Mouse (Mus musculus) erythroblast, embryonic 14.5 days (primary cell): ENCODE results near the gene Smim12. TPM values are rescaled to one million over a fixed set of nuclear protein-coding genes. Genes with fewer than 3 reads are reported as not detected.

Experiments used
- H3K27me3 ChIP-seq: 2 replicates; pipeline ENCODE4 v1.6.1; 2012; ENCODE audit warnings: inconsistent platforms; ENCODE audit not compliant: control insufficient read depth
- H3K36me3 ChIP-seq: 2 replicates; pipeline ENCODE4 v1.6.1; 2012; ENCODE audit warnings: mild to moderate bottlenecking, inconsistent platforms; ENCODE audit not compliant: control insufficient read depth
- H3K4me1 ChIP-seq: 2 replicates; pipeline ENCODE4 v1.6.1; 2012; ENCODE audit warnings: inconsistent platforms; ENCODE audit not compliant: control insufficient read depth
- H3K4me3 ChIP-seq: replicated peaks from 2 replicates; pipeline ENCODE3; 2012; ENCODE audit warnings: moderate library complexity, mild to moderate bottlenecking, inconsistent platforms
- H3K9me3 ChIP-seq: 2 replicates; pipeline ENCODE4 v1.6.1; 2012; ENCODE audit warnings: low read length, inconsistent platforms, mixed read lengths; ENCODE audit not compliant: control insufficient read depth
- GATA1 ChIP-seq: IDR thresholded peaks from 2 replicates; pipeline ENCODE4 v1.6.1; 2012; ENCODE audit warnings: low read length, inconsistent platforms, mixed read lengths
- TAL1 ChIP-seq: IDR thresholded peaks from 3 replicates; pipeline ENCODE4 v1.6.1; 2012; ENCODE audit warnings: low read length, inconsistent platforms, mixed read lengths
- polyA plus RNA-seq: library from polyadenylated mRNA; stranded (reverse); fragments of >175 nt; gene quantifications from 2 replicates; pipeline ENCODE4 v1.2.3, GENCODE M21; 2012

Gene Smim12
- polyA plus RNA-seq, 1 experiment: 2.9 TPM

- H3K36me3 ChIP-seq: no peaks in the 10 kb centered on the region
- peaks cover 14% of the 10 kb centered on the region for H3K27me3 ChIP-seq
- H3K9me3 ChIP-seq: no peaks in the 10 kb centered on the region
- H3K4me1 ChIP-seq: no peaks in the 10 kb centered on the region
- TF ChIP-seq TAL1 (no peak), GATA1 (no peak)
- no peak overlapping the region for H3K4me3 ChIP-seq
These were observed 28.5 kb upstream of the Smim12 start for GRCm38 (mm10) chr4:127215103-127215502.

GRCm38 (mm10) chr4:127215799-127216198 lies 27.8 kb upstream of the Smim12 start:
- H3K36me3 ChIP-seq: no peaks in the 10 kb centered on the region
- H3K4me1 ChIP-seq: no peaks in the 10 kb centered on the region
- H3K27me3 ChIP-seq: peaks cover 17% of the 10 kb centered on the region
- TF ChIP-seq GATA1 (no peak), TAL1 (no peak)
- H3K4me3 ChIP-seq: no peak overlapping the region
- H3K9me3 ChIP-seq: peaks cover 3% of the 10 kb centered on the region

GRCm38 (mm10) chr4:127216251-127216651 lies 27.3 kb upstream of the Smim12 start:
- no peaks in the 10 kb centered on the region for H3K36me3 ChIP-seq
- no peak for TF ChIP-seq TAL1
- no peak for TF ChIP-seq GATA1
- H3K27me3 ChIP-seq: peaks cover 17% of the 10 kb centered on the region
- H3K4me3 ChIP-seq: no peak overlapping the region
- peaks cover 3% of the 10 kb centered on the region for H3K9me3 ChIP-seq
- H3K4me1 ChIP-seq: no peaks in the 10 kb centered on the region

GRCm38 (mm10) chr4:127217048-127217447 lies 26.5 kb upstream of the Smim12 start:
- Histone ChIP-seq H3K36me3 (no peaks in the 10 kb centered on the region), H3K9me3 (peaks cover 3% of the 10 kb centered on the region)

GRCm38 (mm10) chr4:127223291-127223690 lies 20.3 kb upstream of the Smim12 start:
- Histone ChIP-seq H3K4me1 (no peaks in the 10 kb centered on the region), H3K9me3 (peaks cover 3% of the 10 kb centered on the region), H3K36me3 (no peaks in the 10 kb centered on the region), H3K27me3 (peaks cover 52% of the 10 kb centered on the region), H3K4me3 (no peak overlapping the region)
- no peak for TF ChIP-seq TAL1
- no peak for TF ChIP-seq GATA1

More at GRCm38 (mm10) chr4:127217048-127217447, 26.5 kb upstream of the Smim12 start:
- peaks cover 17% of the 10 kb centered on the region for H3K27me3 ChIP-seq
- TF ChIP-seq GATA1 (no peak), TAL1 (no peak)
- H3K4me1 ChIP-seq: no peaks in the 10 kb centered on the region
- no peak overlapping the region for H3K4me3 ChIP-seq

GRCm38 (mm10) chr4:127223755-127224154 lies 19.8 kb upstream of the Smim12 start:
- no peak for TF ChIP-seq GATA1
- TF ChIP-seq TAL1: no peak
- peaks cover 52% of the 10 kb centered on the region for H3K27me3 ChIP-seq

GRCm38 (mm10) chr4:127224444-127225100 lies 19.0 kb upstream of the Smim12 start:
- Histone ChIP-seq H3K36me3 (no peaks in the 10 kb centered on the region), H3K4me3 (no peak overlapping the region), H3K9me3 (peaks cover 3% of the 10 kb centered on the region), H3K4me1 (no peaks in the 10 kb centered on the region), H3K27me3 (peaks cover 52% of the 10 kb centered on the region)
- TF ChIP-seq TAL1 (no peak), GATA1 (no peak)

More at GRCm38 (mm10) chr4:127223755-127224154, 19.8 kb upstream of the Smim12 start:
- Histone ChIP-seq H3K4me1 (no peaks in the 10 kb centered on the region), H3K4me3 (no peak overlapping the region), H3K36me3 (no peaks in the 10 kb centered on the region), H3K9me3 (peaks cover 3% of the 10 kb centered on the region)

GRCm38 (mm10) chr4:127226067-127226466 lies 17.5 kb upstream of the Smim12 start:
- no peaks in the 10 kb centered on the region for H3K9me3 ChIP-seq
- no peaks in the 10 kb centered on the region for H3K4me1 ChIP-seq
- no peak for TF ChIP-seq GATA1
- no peak for TF ChIP-seq TAL1
- H3K27me3 ChIP-seq: peaks cover 49% of the 10 kb centered on the region
- H3K4me3 ChIP-seq: no peak overlapping the region
- no peaks in the 10 kb centered on the region for H3K36me3 ChIP-seq

GRCm38 (mm10) chr4:127227051-127227673 lies 16.4 kb upstream of the Smim12 start:
- no peak overlapping the region for H3K4me3 ChIP-seq
- peaks cover 53% of the 10 kb centered on the region for H3K27me3 ChIP-seq
- H3K9me3 ChIP-seq: no peaks in the 10 kb centered on the region
- no peaks in the 10 kb centered on the region for H3K36me3 ChIP-seq
- TF ChIP-seq GATA1 (no peak), TAL1 (no peak)
- H3K4me1 ChIP-seq: no peaks in the 10 kb centered on the region

- no peak for TF ChIP-seq TAL1
- TF ChIP-seq GATA1: no peak
- H3K4me3 ChIP-seq: no peak overlapping the region
- H3K27me3 ChIP-seq: peaks cover 43% of the 10 kb centered on the region
- peaks cover 8% of the 10 kb centered on the region for H3K4me1 ChIP-seq
- H3K36me3 ChIP-seq: no peaks in the 10 kb centered on the region
- H3K9me3 ChIP-seq: no peaks in the 10 kb centered on the region
These were observed 11.6 kb upstream of the Smim12 start for GRCm38 (mm10) chr4:127232028-127232427.
